Mouse (Mus musculus) intestine, postnatal 0 days (tissue): ENCODE measurements around the gene Camta1. TPM values are rescaled to one million over a fixed set of nuclear protein-coding genes. Genes with fewer than 3 reads are reported as not detected.

Experiments used
- ATAC-seq: fragments of 200-750 bp; cut with Nextera tagmentation; 2 replicates; pipeline ENCODE4 v1.8.0; 2017; ENCODE audit warnings: mild to moderate bottlenecking, moderate TSS enrichment, moderate library complexity
- H3K27ac ChIP-seq: fragments of 300-500 bp; sonication (generic); 2 replicates; pipeline ENCODE4 v1.5.1; 2014; ENCODE audit warnings: mild to moderate bottlenecking, low read depth, low read length, moderate library complexity
- H3K27me3 ChIP-seq: fragments of 300-500 bp; sonication (generic); replicated peaks from 2 replicates; pipeline ENCODE4 v1.6.1; 2014; ENCODE audit warnings: low read length, mixed read lengths; ENCODE audit not compliant: control insufficient read depth, insufficient read depth
- H3K36me3 ChIP-seq: fragments of 300-500 bp; sonication (generic); 2 replicates; pipeline ENCODE4 v1.6.1; 2014; ENCODE audit warnings: mild to moderate bottlenecking, moderate library complexity; ENCODE audit not compliant: control insufficient read depth, insufficient read depth
- H3K4me1 ChIP-seq: fragments of 300-500 bp; sonication (generic); replicated peaks from 2 replicates; pipeline ENCODE4 v1.6.1; 2014; ENCODE audit warnings: antibody characterized with exemption, low read length, mixed read lengths; ENCODE audit not compliant: control insufficient read depth, insufficient read depth
- H3K4me2 ChIP-seq: fragments of 300-500 bp; sonication (generic); replicated peaks from 2 replicates; pipeline ENCODE4 v1.6.1; 2014; ENCODE audit warnings: low read depth, mild to moderate bottlenecking, moderate library complexity
- H3K4me3 ChIP-seq: fragments of 300-500 bp; sonication (generic); 2 replicates; pipeline ENCODE4 v1.5.1; 2014; ENCODE audit warnings: low read depth, low read length
- H3K9ac ChIP-seq: fragments of 300-500 bp; sonication (generic); 2 replicates; pipeline ENCODE4 v1.6.1; 2014; ENCODE audit warnings: mild to moderate bottlenecking, low read depth, low read length
- H3K9me3 ChIP-seq: fragments of 300-500 bp; sonication (generic); 2 replicates; pipeline ENCODE4 v1.6.1; 2016; ENCODE audit warnings: mixed run types; ENCODE audit not compliant: control insufficient read depth
- CTCF ChIP-seq: sonication (generic); IDR thresholded peaks from 2 replicates; pipeline ENCODE4 v1.5.1; 2016; ENCODE audit warnings: low read depth, mild to moderate bottlenecking, control low read depth, antibody characterized with exemption, moderate library complexity
- WGBS: fragments of 180-500 bp; shearing (Covaris S2); extraction: QIAGEN DNeasy Blood & Tissue Kit; methylation state at CpG from one replicate; pipeline ENCODE4 v1.1.7; 2014; 5-methylcytosine and 5-hydroxymethylcytosine counted together
- polyA plus RNA-seq: library from polyadenylated mRNA; unstranded; fragments of >200 nt; fragmentation: Nextera tagmentation; extraction: Ambion mirVana; gene quantifications from 2 replicates; pipeline ENCODE4 v1.2.1, GENCODE M21; 2015

Camta1 gene
- polyA plus RNA-seq, 1 experiment from 2014 or later, result 54.1 TPM

DNA sequence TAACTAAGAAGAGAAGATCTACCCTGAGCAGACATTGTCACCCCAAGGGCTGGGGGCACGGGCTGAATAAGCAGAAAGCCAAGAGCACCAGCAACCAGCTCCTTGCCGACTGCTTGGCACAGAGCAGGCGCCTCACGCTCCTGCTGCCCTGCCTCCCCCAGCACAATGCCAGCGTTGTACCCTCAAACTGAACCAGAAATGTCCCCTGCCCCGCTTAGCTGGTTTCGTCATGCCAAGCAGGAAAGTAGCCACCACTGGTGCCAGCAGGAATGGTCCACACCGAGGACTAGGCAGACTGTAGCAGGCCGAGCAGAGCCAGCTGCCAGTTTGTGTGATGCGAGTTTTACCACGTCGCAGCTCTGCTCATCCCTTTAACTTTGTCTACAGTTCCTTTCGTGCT, 779.7 kb downstream of the Camta1 start:
- Histone ChIP-seq H3K4me2 (no peak overlapping the region), H3K27ac (no peak overlapping the region), H3K27me3 (no peaks in the 10 kb centered on the region), H3K4me3 (no peak overlapping the region), H3K9ac (no peak overlapping the region), H3K4me1 (no peaks in the 10 kb centered on the region), H3K9me3 (no peaks in the 10 kb centered on the region), H3K36me3 (no peaks in the 10 kb centered on the region)
- 90% methylated on average over 13 of the region's 13 CpGs for WGBS
- TF ChIP-seq CTCF, result no peak
- ATAC-seq, result no peak

DNA sequence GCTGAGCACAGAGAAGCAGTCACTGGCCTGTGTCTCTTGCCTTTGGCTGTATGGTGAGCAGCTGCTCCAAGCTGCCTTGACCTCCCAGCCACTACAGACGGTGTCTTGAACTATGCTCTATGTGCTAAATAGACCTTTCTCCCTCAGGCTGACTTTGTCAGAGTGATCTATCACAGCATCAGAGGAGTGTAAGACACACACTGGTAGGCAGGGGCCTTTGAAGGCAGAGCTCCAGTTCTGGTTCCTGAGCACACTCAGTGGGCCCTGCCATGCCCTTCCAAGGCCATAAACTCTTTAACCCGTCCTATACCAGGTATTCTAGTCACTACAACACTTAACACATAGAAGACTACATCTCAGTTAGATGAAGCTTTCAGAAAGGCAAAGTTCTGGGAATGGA, 780.3 kb downstream of the Camta1 start:
- H3K4me3 ChIP-seq, result no peak overlapping the region
- no peak overlapping the region for H3K9ac ChIP-seq
- no peak overlapping the region for H3K27ac ChIP-seq
- no peak for TF ChIP-seq CTCF
- no peaks in the 10 kb centered on the region for H3K4me1 ChIP-seq
- no peaks in the 10 kb centered on the region for H3K36me3 ChIP-seq
- 77% methylated on average over 2 of the region's 2 CpGs for WGBS
- H3K4me2 ChIP-seq, result no peak overlapping the region
- no peaks in the 10 kb centered on the region for H3K9me3 ChIP-seq
- no peak for ATAC-seq
- H3K27me3 ChIP-seq, result no peaks in the 10 kb centered on the region

DNA sequence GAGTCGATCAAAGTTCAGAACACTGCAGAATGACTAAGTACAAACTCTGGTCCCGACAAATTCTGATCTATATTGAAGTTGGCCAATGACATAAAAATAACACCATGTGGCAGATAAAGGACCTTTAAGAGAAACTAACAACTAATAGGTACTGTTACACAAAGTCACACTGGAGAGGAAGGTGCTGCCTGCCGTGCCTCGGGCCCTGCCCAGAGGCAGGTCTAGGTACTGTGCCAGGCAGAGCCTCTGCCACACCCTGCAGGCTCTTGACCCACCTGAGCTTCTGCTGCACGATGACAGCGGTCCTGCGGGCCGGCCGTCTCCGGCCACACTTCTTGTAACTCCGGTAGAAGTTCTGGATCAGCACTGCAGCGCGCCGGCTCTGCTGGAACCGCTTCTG, 786.9 kb downstream of the Camta1 start:
- H3K27ac ChIP-seq, result no peak overlapping the region
- peak; percentile 50; the same call in 1 of the 2 replicates for ATAC-seq

DNA sequence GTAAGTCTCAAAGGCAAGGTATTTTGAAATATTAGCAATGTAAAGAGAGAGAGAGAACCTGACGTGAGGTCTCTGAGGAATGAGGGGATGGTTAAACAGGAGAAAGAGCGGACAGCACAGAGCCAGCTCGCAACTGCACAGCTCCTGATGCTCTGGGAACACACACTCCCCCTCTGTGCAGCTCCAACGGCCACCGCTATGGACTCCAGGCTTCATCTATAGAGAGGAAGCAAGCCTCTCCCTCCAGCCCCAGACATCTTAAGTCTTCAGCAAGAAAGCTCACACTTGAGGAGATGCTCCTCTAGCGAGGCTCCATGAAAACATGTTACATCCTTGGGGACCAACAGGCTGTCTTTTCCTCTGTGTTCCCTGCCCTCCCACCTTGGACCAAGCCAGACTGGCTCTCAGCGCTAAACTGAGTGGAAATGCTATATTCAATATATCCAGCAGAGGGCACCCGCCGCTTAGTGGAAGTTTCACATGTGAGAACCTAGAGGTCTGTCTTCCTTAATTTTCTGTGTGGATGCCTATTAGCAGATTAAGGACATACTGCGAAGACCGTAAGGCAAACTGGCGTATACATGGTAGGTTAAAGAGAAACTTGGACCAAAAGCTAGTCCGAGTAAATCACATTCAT, 788.5 kb downstream of the Camta1 start:
- Histone ChIP-seq H3K27ac (no peak overlapping the region), H3K9ac (no peak overlapping the region), H3K27me3 (no peaks in the 10 kb centered on the region), H3K4me2 (no peak overlapping the region), H3K36me3 (no peaks in the 10 kb centered on the region), H3K4me3 (no peak overlapping the region), H3K9me3 (no peaks in the 10 kb centered on the region), H3K4me1 (0 out of 2 replicates have a peak, but pooled peaks cover 3% of the 10 kb centered on the region)
- ATAC-seq, result no peak
- TF ChIP-seq CTCF, result peak; percentile 95
- WGBS, result 51% methylated on average over 13 of the region's 13 CpGs

More for the DNA sequence above, 786.9 kb downstream of the Camta1 start:
- no peaks in the 10 kb centered on the region for H3K27me3 ChIP-seq
- H3K4me2 ChIP-seq, result no peak overlapping the region
- no peaks in the 10 kb centered on the region for H3K36me3 ChIP-seq
- 79% methylated on average over 15 of the region's 15 CpGs for WGBS
- no peak overlapping the region for H3K9ac ChIP-seq
- no peaks in the 10 kb centered on the region for H3K9me3 ChIP-seq
- no peak overlapping the region for H3K4me3 ChIP-seq
- no peak for TF ChIP-seq CTCF
- H3K4me1 ChIP-seq, result 0 out of 2 replicates have a peak, but pooled peaks cover 3% of the 10 kb centered on the region

DNA sequence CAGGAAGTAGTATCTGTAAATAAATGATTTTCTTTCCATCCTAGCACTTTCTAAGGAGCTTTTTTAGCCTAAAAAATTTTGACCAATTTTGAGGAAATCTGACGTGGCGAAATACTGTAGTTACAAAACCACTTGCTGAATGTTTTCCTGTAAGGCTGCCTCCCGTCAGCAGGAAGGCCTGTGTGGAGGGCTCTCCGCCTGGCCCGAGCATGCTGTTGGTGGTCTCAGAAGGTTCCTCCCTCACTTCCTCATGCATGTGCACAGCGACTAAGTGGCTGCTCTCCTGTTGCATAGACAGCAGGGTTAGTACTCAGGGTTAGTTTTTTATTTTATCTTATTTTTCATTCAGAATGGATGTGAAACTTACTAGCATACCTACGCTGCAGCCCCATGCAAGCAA, 790.7 kb downstream of the Camta1 start:
- 72% methylated on average over 7 of the region's 7 CpGs for WGBS
- Histone ChIP-seq H3K27ac (no peak overlapping the region), H3K9me3 (no peaks in the 10 kb centered on the region), H3K36me3 (no peaks in the 10 kb centered on the region), H3K9ac (no peak overlapping the region), H3K4me1 (0 out of 2 replicates have a peak, but pooled peaks cover 3% of the 10 kb centered on the region), H3K27me3 (no peaks in the 10 kb centered on the region), H3K4me2 (no peak overlapping the region), H3K4me3 (no peak overlapping the region)
- ATAC-seq, result no peak
- no peak for TF ChIP-seq CTCF

DNA sequence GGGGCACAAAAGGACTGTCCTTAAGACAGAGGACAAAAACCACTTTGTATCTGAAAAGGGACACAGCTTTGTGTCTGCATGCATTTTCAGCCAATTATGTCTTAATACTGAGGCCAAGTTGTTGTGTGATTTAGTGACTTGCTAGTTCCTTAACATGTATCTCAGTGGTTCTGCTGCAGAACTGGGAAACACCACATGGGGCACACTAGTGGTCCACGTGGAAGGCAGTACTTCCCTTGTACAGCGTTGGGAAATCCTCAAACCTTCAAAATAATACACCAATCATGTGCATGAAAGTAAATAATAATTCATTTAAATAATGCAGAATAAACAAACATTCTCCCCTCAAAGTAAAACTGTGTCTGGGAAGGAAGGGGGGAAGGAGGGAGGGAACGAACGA, 792.9 kb downstream of the Camta1 start:
- H3K9ac ChIP-seq, result no peak overlapping the region
- no peaks in the 10 kb centered on the region for H3K9me3 ChIP-seq
- H3K27ac ChIP-seq, result no peak overlapping the region
- H3K27me3 ChIP-seq, result no peaks in the 10 kb centered on the region
- H3K4me2 ChIP-seq, result no peak overlapping the region
- H3K4me3 ChIP-seq, result no peak overlapping the region
- no peak for ATAC-seq
- no peaks in the 10 kb centered on the region for H3K36me3 ChIP-seq
- TF ChIP-seq CTCF, result peak; percentile 36
- no peaks in the 10 kb centered on the region for H3K4me1 ChIP-seq
- 63% methylated on average over 4 of the region's 4 CpGs for WGBS
